Mouse (Mus musculus) liver, adult 2 months (tissue): Measurements from ENCODE around the gene Adam19.

ENCODE experiments used
- CTCF ChIP-seq: fragments of 200-500 bp; IDR thresholded peaks from 2 replicates; pipeline ENCODE4 v1.5.1; 2011; ENCODE audit warnings: low read depth, low read length, control low read depth
- POLR2A ChIP-seq: fragments of 200-500 bp; IDR thresholded peaks from 2 replicates; pipeline ENCODE4 v1.6.1; 2011; ENCODE audit warnings: low read length, control low read depth; ENCODE audit not compliant: insufficient read depth; ENCODE audit errors: extremely low read depth

- TF ChIP-seq CTCF: no peak
- TF ChIP-seq POLR2A: no peak
These were observed 4.3 kb downstream of the Adam19 start for GRCm38 (mm10) chr11:46059887-46060650.
